Mouse (Mus musculus): ENCODE data around the gene Eif2s3x. TPM values are rescaled to one million over a fixed set of nuclear protein-coding genes. Genes with fewer than 3 reads are reported as not detected.
"Not testable (repeated sequence)": the region's sequence is repeated elsewhere in the genome, so short reads cannot be mapped to it uniquely, and the experiment has no call there.

Eif2s3x gene
- polyA plus RNA-seq, 1 experiment from 2014 or later = 24.0 TPM

DNA sequence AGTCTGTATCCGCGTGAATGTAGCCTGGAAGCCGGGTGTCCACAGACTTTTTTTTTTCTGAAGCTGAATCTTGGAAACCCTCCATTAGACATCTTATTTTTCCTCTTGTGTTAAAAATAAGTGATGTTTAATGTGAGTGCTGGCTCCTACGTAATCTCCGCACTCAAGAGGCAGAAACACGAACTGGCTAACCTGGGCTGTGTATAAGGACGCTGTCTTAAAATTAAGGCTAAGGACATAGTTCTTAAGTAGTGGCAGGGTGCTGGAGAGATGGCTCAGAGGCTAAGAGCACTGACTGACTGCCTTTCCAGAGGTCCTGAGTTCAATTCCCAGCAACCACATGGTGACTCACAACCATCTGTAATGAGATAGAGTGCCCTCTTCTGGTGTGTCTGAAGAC is 722 bp upstream of the Eif2s3x start:
- no peak for ATAC-seq
- peak overlapping the region; percentile 81 for H3K27ac ChIP-seq (ENCODE audit: low read depth)
- no peak for DNase-seq

DNA sequence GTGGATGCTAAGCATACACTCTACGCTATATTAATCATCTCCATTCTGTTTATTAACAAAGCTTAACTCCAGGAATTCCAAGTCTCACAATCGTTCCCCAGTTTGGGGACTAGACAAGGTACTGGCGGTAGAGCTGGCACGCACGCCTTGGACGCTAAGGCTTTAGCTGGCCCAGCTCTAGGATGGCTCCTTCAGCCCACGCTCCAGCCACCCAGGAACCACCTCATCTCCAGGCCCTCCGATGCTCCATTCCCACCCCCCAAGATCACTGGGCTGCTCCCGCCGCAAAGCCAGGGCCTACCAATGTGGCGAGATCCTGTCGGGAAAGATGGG is 432 bp downstream of the Eif2s3x start:
- Histone ChIP-seq H3K4me2 (ENCODE audit: low read depth, low read length) (peak overlapping the region; percentile 76), H3K36me3 (replicated peaks; ENCODE audit: insufficient read depth, low read length) (peaks cover 21% of the 10 kb centered on the region)
- under 1% methylated on average over 12 of the region's 12 CpGs for WGBS (ENCODE audit: insufficient replicate concordance)

More for the DNA sequence above, 722 bp upstream of the Eif2s3x start:
- peaks cover 10% of the 10 kb centered on the region for H3K36me3 ChIP-seq (replicated peaks; ENCODE audit: insufficient read depth, low read length)
- H3K9me3 ChIP-seq (ENCODE audit: low read length) = no peaks in the 10 kb centered on the region
- WGBS (ENCODE audit: insufficient replicate concordance) = 9% methylated on average over 7 of the region's 7 CpGs
- H3K4me2 ChIP-seq (ENCODE audit: low read depth, low read length) = peak overlapping the region; percentile 76
- no peaks in the 10 kb centered on the region for H3K27me3 ChIP-seq (ENCODE audit: insufficient read depth, low read length)
- TF ChIP-seq CTCF (IDR thresholded peaks at IDR 0.05; ENCODE audit: low read depth) = peak; percentile 22; the same call in 1 of the 2 replicates
- TF ChIP-seq EP300 (IDR thresholded peaks at IDR 0.05; ENCODE audit: low read depth) = no peak
- H3K9ac ChIP-seq (replicated peaks) = peak overlapping the region; percentile 41; the same call in 1 of the 2 replicates
- peak overlapping the region; percentile 87 for H3K4me3 ChIP-seq (ENCODE audit: low read depth, low read length)
- peaks cover 8% of the 10 kb centered on the region; the same call in 1 of the 2 replicates for H3K4me1 ChIP-seq (ENCODE audit: insufficient read depth)

DNA sequence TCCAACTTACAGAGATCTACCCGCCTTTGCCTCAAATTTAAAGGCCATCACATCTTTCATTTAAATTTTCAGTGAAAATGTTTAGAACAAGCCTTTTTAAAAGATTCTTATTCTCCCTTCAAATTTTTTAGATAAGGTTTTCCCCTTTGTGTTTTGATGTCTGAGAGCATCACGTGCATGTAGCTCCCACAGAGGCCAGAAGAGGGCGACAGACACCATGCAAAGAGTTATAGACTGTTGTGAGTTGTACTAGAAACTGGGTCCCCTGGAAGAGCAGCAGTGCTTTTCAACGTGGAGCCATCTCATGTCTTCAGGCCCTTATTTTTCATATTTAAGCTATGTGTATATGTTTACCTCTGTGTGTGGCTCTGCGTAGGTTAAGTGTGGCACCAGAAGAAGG is 14.9 kb downstream of the Eif2s3x start:
- Histone ChIP-seq H3K36me3 (replicated peaks; ENCODE audit: insufficient read depth, low read length) (peaks cover 43% of the 10 kb centered on the region), H3K27me3 (ENCODE audit: insufficient read depth, low read length) (no peaks in the 10 kb centered on the region), H3K9me3 (ENCODE audit: low read length) (no peaks in the 10 kb centered on the region), H3K27ac (ENCODE audit: low read depth) (no peak overlapping the region), H3K4me2 (ENCODE audit: low read depth, low read length) (no peak overlapping the region), H3K4me1 (ENCODE audit: insufficient read depth) (no peaks in the 10 kb centered on the region), H3K9ac (replicated peaks) (no peak overlapping the region), H3K4me3 (ENCODE audit: low read depth, low read length) (no peak overlapping the region)
- WGBS (ENCODE audit: insufficient replicate concordance) = 78% methylated on average over 5 of the region's 5 CpGs
- TF ChIP-seq CTCF (IDR thresholded peaks at IDR 0.05; ENCODE audit: low read depth) (peak; percentile 68), EP300 (IDR thresholded peaks at IDR 0.05; ENCODE audit: low read depth) (no peak)
- peak; percentile 45 for DNase-seq
- no peak for ATAC-seq

More for the DNA sequence above, 432 bp downstream of the Eif2s3x start:
- Histone ChIP-seq H3K4me1 (ENCODE audit: insufficient read depth) (peaks cover 8% of the 10 kb centered on the region; the same call in 1 of the 2 replicates), H3K27me3 (ENCODE audit: insufficient read depth, low read length) (no peaks in the 10 kb centered on the region), H3K9ac (replicated peaks) (peak overlapping the region; percentile 85), H3K9me3 (ENCODE audit: low read length) (no peaks in the 10 kb centered on the region), H3K4me3 (ENCODE audit: low read depth, low read length) (peak overlapping the region; percentile 87), H3K27ac (ENCODE audit: low read depth) (peak overlapping the region; percentile 81)
- DNase-seq (no peak), ATAC-seq (peak; percentile 36)
- TF ChIP-seq CTCF (IDR thresholded peaks at IDR 0.05; ENCODE audit: low read depth) (no peak), EP300 (IDR thresholded peaks at IDR 0.05; ENCODE audit: low read depth) (no peak)

DNA sequence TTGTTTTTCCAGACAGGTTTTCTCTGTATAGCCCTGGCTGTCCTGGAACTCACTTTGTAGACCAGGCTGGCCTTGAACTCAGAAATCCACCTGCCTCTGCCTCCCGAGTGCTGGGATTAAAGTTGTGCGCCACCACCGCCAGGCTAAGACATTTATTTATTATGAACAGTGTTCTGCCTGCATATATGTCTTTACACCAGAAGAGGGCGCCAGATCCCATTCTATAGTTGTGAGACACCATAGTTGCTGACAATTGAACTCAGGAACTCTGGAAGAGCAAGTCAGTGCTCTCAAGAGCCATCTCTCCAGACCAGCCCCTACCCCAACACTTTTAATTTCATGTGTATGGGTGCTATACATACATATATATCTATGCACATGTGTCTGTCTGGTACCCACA is 18.8 kb downstream of the Eif2s3x start:
- not testable (repeated sequence) for ATAC-seq

GRCm38 (mm10) chrX:94185156-94185555 is 27.5 kb downstream of the Eif2s3x start:
- DNase-seq (no peak), ATAC-seq (no peak)
- Histone ChIP-seq H3K27ac (ENCODE audit: low read depth) (no peak overlapping the region), H3K9ac (replicated peaks) (no peak overlapping the region), H3K4me3 (ENCODE audit: low read depth, low read length) (no peak overlapping the region), H3K36me3 (replicated peaks; ENCODE audit: insufficient read depth, low read length) (no peaks in the 10 kb centered on the region), H3K27me3 (ENCODE audit: insufficient read depth, low read length) (no peaks in the 10 kb centered on the region), H3K4me1 (ENCODE audit: insufficient read depth) (no peaks in the 10 kb centered on the region), H3K9me3 (ENCODE audit: low read length) (no peaks in the 10 kb centered on the region), H3K4me2 (ENCODE audit: low read depth, low read length) (no peak overlapping the region)
- TF ChIP-seq CTCF (IDR thresholded peaks at IDR 0.05; ENCODE audit: low read depth) = peak; percentile 60
- no peak for TF ChIP-seq EP300 (IDR thresholded peaks at IDR 0.05; ENCODE audit: low read depth)
- 31% methylated on average over 1 of the region's 1 CpGs for WGBS (ENCODE audit: insufficient replicate concordance)

More for the DNA sequence above, 18.8 kb downstream of the Eif2s3x start:
- not testable (repeated sequence) for H3K4me3 ChIP-seq (ENCODE audit: low read depth, low read length); H3K9me3 ChIP-seq (ENCODE audit: low read length); H3K4me1 ChIP-seq (ENCODE audit: insufficient read depth); H3K4me2 ChIP-seq (ENCODE audit: low read depth, low read length); H3K9ac ChIP-seq (replicated peaks); H3K27me3 ChIP-seq (ENCODE audit: insufficient read depth, low read length); H3K27ac ChIP-seq (ENCODE audit: low read depth)
- H3K36me3 ChIP-seq (replicated peaks; ENCODE audit: insufficient read depth, low read length) = peaks cover 26% of the 10 kb centered on the region; the same call in 1 of the 2 replicates
- 50% methylated on average over 4 of the region's 4 CpGs for WGBS (ENCODE audit: insufficient replicate concordance)
- peak; percentile 28 for DNase-seq
- TF ChIP-seq CTCF (IDR thresholded peaks at IDR 0.05; ENCODE audit: low read depth) = peak; percentile 69

- Histone ChIP-seq H3K4me2 (ENCODE audit: low read depth, low read length) (no peak overlapping the region), H3K4me3 (ENCODE audit: low read depth, low read length) (no peak overlapping the region), H3K36me3 (replicated peaks; ENCODE audit: insufficient read depth, low read length) (no peaks in the 10 kb centered on the region), H3K4me1 (ENCODE audit: insufficient read depth) (no peaks in the 10 kb centered on the region), H3K27me3 (ENCODE audit: insufficient read depth, low read length) (no peaks in the 10 kb centered on the region), H3K27ac (ENCODE audit: low read depth) (no peak overlapping the region), H3K9ac (replicated peaks) (no peak overlapping the region), H3K9me3 (ENCODE audit: low read length) (no peaks in the 10 kb centered on the region)
- DNase-seq (no peak), ATAC-seq (no peak)
- TF ChIP-seq EP300 (IDR thresholded peaks at IDR 0.05; ENCODE audit: low read depth) = no peak
- no peak for TF ChIP-seq CTCF (IDR thresholded peaks at IDR 0.05; ENCODE audit: low read depth)
- WGBS (ENCODE audit: insufficient replicate concordance) = 53% methylated on average over 3 of the region's 3 CpGs
Observed at GRCm38 (mm10) chrX:94183814-94184213, 28.8 kb downstream of the Eif2s3x start.

Measured in liver, postnatal 0 days (tissue).